Mouse (Mus musculus) heart, postnatal 14 days (tissue): ENCODE results near the gene Large1. TPM values are rescaled to one million over a fixed set of nuclear protein-coding genes. Genes with fewer than 3 reads are reported as not detected.
A peak's percentile ranks its signal among the peaks of the same experiment; 100 is the strongest.
"Not testable (repeated sequence)": the region's sequence is repeated elsewhere in the genome, so short reads cannot be mapped to it uniquely, and the experiment has no call there.

Source experiments
- DNase-seq, 2 experiments: peaks; one replicate each; pipeline ENCODE4 v3.0.0; 2021 to 2022
- intact Hi-C: fragments of 180-260 bp; cut with DNase I; formaldehyde crosslinking; loops from one replicate; pipeline ENCODE4 v1.15.1; 2025
- long read RNA-seq, 2 experiments: library from polyadenylated mRNA; stranded (forward); transcript quantifications; one replicate each; pipeline ENCODE4 v2.0.0; 2021
- total RNA-seq, 2 experiments: library from RNA; stranded (reverse); gene quantifications; 2 replicates each; pipeline ENCODE4 v1.2.3; 2021

The Large1 gene
- total RNA-seq, result 10 to 100 TPM; 28.6 to 28.7 TPM
- long read RNA-seq, experiment 1, partial matches to known transcripts, result 3 of 13 reads
- long read RNA-seq, experiment 1, other reads (novel, unspliced or antisense), result 7 of 13 reads
- long read RNA-seq, experiment 2, full-length matches to known transcripts, result 3 of 12 reads
- long read RNA-seq, experiment 2, partial matches to known transcripts, result 5 of 12 reads
- long read RNA-seq, experiment 2, other reads (novel, unspliced or antisense), result 4 of 12 reads

GRCm38 (mm10) chr8:73353108-73353793, at the start of gene Large1:
Large1 (minus strand) TSS chr8:73353540.
- peak; percentile 97 to 98 for DNase-seq
- intact Hi-C loops, result loop anchor here (2.0 to 10.0 kb wide), 4 partner anchors 120 to 1582 kb away; no protein-coding TSS in a partner anchor

- intact Hi-C loops, result no loop called here
- DNase-seq, result no peak
Measured at GRCm38 (mm10) chr8:73400343-73400742, 47.0 kb upstream of the Large1 start.

- intact Hi-C loops, DNase-seq: not testable (repeated sequence)
Measured at GRCm38 (mm10) chr8:73373001-73373400, 19.7 kb upstream of the Large1 start.

GRCm38 (mm10) chr8:73355979-73356378, 2.6 kb upstream of the Large1 start:
- intact Hi-C loops, result loop anchor here (10.0 kb wide), 2 partner anchors 411 to 1579 kb away; no protein-coding TSS in a partner anchor
- DNase-seq, result peak; percentile 18 to 64

GRCm38 (mm10) chr8:73354201-73354881, 1.0 kb upstream of the Large1 start:
- peak; percentile 43 to 48 for DNase-seq

GRCm38 (mm10) chr8:73353794-73354179, 447 bp upstream of the Large1 start:
- no peak for DNase-seq
- intact Hi-C loops, result loop anchor here (2.0 to 10.0 kb wide), 4 partner anchors 121 to 1581 kb away; no protein-coding TSS in a partner anchor

More at GRCm38 (mm10) chr8:73354201-73354881, 1.0 kb upstream of the Large1 start:
- intact Hi-C loops, result loop anchor here (5.0 to 10.0 kb wide), 3 partner anchors 352 to 1580 kb away; no protein-coding TSS in a partner anchor

- peak; percentile 57 to 59 for DNase-seq
- intact Hi-C loops, result loop anchor here (2.0 to 10.0 kb wide), 4 partner anchors 120 to 1582 kb away; no protein-coding TSS in a partner anchor
Measured at GRCm38 (mm10) chr8:73352301-73353107, 836 bp downstream of the Large1 start.

- intact Hi-C loops, result loop anchor here (5.0 to 10.0 kb wide), 3 partner anchors 348 to 1584 kb away; no protein-coding TSS in a partner anchor
- peak in 1 of 2 experiments; percentile 20 for DNase-seq
Measured at GRCm38 (mm10) chr8:73350366-73350765, 3.0 kb downstream of the Large1 start.

- intact Hi-C loops, result loop anchor here (10.0 kb wide), 1 partner anchor 68 kb away; no protein-coding TSS in a partner anchor
- DNase-seq, result peak; percentile 46 to 62
Measured at GRCm38 (mm10) chr8:73342761-73343395, 10.5 kb downstream of the Large1 start.

GRCm38 (mm10) chr8:73336845-73337244, 16.5 kb downstream of the Large1 start:
- intact Hi-C loops, result no loop called here
- no peak for DNase-seq

- no peak for DNase-seq
- intact Hi-C loops, result no loop called here
Measured at GRCm38 (mm10) chr8:73329131-73329530, 24.2 kb downstream of the Large1 start.

- no peak for DNase-seq
- intact Hi-C loops, result no loop called here
Measured at GRCm38 (mm10) chr8:73328056-73328455, 25.3 kb downstream of the Large1 start.

GRCm38 (mm10) chr8:73324667-73325066, 28.7 kb downstream of the Large1 start:
- intact Hi-C loops, result no loop called here
- no peak for DNase-seq

GRCm38 (mm10) chr8:73323591-73323990, 29.7 kb downstream of the Large1 start:
- intact Hi-C loops, result no loop called here
- no peak for DNase-seq

GRCm38 (mm10) chr8:73319500-73319899, 33.8 kb downstream of the Large1 start:
- intact Hi-C loops, DNase-seq: not testable (repeated sequence)

- intact Hi-C loops, result no loop called here
- DNase-seq, result no peak
Measured at GRCm38 (mm10) chr8:73313911-73314310, 39.4 kb downstream of the Large1 start.

- DNase-seq, result peak; percentile 13 to 19
- intact Hi-C loops, result no loop called here
Measured at GRCm38 (mm10) chr8:73312714-73313607, 40.4 kb downstream of the Large1 start.

GRCm38 (mm10) chr8:73310471-73310870, 42.9 kb downstream of the Large1 start:
- DNase-seq, result no peak
- intact Hi-C loops, result no loop called here
